Mouse (Mus musculus): ENCODE results near the gene Defb28.

Gene Defb28

GRCm38 (mm10) chr2:152556655-152557054 is 38.6 kb downstream of the Defb28 start:
- DNase-seq (ENCODE audit: low read depth in 2 of 2, low spot score in 2 of 2) = no peak

GRCm38 (mm10) chr2:152569038-152569437 is 51.0 kb downstream of the Defb28 start, which contains the start of gene Gm17416:
Gm17416 (plus strand) TSS chr2:152569338.
- DNase-seq (ENCODE audit: low read depth in 2 of 2, low spot score in 2 of 2) = no peak

- DNase-seq (ENCODE audit: low read depth in 2 of 2, low spot score in 2 of 2) = no peak
These were observed 51.8 kb downstream of the Defb28 start for GRCm38 (mm10) chr2:152569881-152570280.

- DNase-seq (ENCODE audit: low read depth in 2 of 2, low spot score in 2 of 2) = no peak
These were observed 52.3 kb downstream of the Defb28 start for GRCm38 (mm10) chr2:152570313-152570712.
